Mouse (Mus musculus) gastrocnemius, adult 2 months (tissue): ENCODE results near the gene Carhsp1. TPM values are rescaled to one million over a fixed set of nuclear protein-coding genes. Genes with fewer than 3 reads are reported as not detected.

Experiments used
- DNase-seq: peaks from one replicate; pipeline ENCODE4 v3.0.0; 2022
- H3K27ac ChIP-seq: fragments of 200-600 bp; 2 replicates; pipeline ENCODE4 v1.8.1; 2022; ENCODE audit warnings: mild to moderate bottlenecking
- H3K4me3 ChIP-seq: fragments of 200-600 bp; 2 replicates; pipeline ENCODE4 v1.8.1; 2022; ENCODE audit warnings: mild to moderate bottlenecking, moderate library complexity
- CTCF ChIP-seq: fragments of 200-600 bp; IDR thresholded peaks from 2 replicates; pipeline ENCODE4 v1.8.1; 2022; ENCODE audit warnings: antibody characterized with exemption, mild to moderate bottlenecking, moderate library complexity
- intact Hi-C: fragments of 180-260 bp; cut with DNase I; formaldehyde crosslinking; loops from one replicate; pipeline ENCODE4 v1.15.1; 2025
- total RNA-seq, 2 experiments: library from RNA; stranded (reverse); gene quantifications; 2 replicates each; pipeline ENCODE4 v1.2.3; 2021

Carhsp1 gene
- total RNA-seq, 2 experiments from 2014 or later, result 5.8 to 8.7 TPM

DNA sequence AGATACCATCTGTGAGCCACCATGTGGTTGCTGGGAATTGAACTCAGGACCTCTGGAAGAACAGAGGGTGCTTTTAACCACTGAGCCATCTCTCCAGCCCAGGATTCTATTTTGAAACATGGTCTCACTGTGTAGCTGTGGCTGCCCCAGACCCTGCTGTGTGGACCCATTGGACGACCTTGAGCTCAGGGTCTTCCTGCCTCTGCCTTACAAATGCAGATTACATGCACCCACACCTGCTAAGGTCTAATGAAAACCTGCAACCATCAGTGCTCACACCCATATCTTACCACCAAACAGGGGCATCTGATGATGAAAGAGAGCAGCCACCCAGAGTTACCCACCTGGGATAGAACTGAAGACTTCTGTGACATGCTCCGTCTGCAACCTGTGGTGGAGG lies 15.7 kb downstream of the Carhsp1 start:
- no peak for DNase-seq
- no peak overlapping the region for H3K27ac ChIP-seq
- TF ChIP-seq CTCF, result no peak
- intact Hi-C loops, result no loop called here
- no peak overlapping the region for H3K4me3 ChIP-seq

- DNase-seq, result no peak
- Histone ChIP-seq H3K4me3 (no peak overlapping the region), H3K27ac (no peak overlapping the region)
- no peak for TF ChIP-seq CTCF
- intact Hi-C loops, result no loop called here
Measured at GRCm38 (mm10) chr16:8655599-8655998, 16.4 kb downstream of the Carhsp1 start.

DNA sequence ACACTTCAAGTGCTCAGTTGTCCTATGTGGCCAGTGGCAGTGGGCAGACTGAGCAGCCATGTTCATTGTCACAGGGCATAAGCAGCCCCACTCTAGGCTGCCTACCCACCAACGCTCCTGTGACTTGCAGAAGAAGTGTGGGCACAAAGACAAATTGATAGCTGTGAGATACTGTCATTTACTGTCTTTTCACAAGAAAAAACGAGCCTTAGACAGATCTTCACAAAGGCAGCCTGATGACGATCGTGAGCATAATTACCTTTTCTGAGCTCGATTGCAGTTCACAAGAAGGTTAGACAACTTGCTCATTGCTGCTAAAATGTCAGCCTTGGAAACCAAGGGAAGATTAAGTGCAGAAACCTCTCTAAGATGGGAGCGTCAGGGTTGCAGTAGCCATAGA lies 16.8 kb downstream of the Carhsp1 start:
- DNase-seq, result no peak
- no peak for TF ChIP-seq CTCF
- intact Hi-C loops, result no loop called here
- H3K4me3 ChIP-seq, result no peak overlapping the region
- H3K27ac ChIP-seq, result no peak overlapping the region

DNA sequence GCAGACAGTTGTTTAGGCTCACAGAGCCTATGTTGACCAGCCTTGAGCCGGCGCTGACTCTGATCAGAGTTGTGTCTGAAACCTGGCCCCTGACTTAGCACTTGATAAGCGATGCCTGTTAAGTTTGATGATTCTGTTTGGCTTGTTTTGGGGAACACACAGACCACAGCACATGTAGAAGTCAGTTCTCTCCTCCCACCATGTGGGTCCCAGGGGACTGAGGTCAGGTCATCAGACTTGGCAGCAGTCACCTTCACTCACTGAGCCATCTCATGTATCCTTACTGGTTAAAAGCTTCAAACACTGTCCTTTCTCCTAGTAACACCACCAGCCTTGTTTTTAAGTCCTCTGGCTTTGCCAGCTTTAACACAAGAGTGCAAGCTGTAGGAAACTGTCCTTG lies 21.9 kb downstream of the Carhsp1 start:
- no peak overlapping the region for H3K27ac ChIP-seq
- intact Hi-C loops, result no loop called here
- no peak for TF ChIP-seq CTCF
- H3K4me3 ChIP-seq, result no peak overlapping the region
- no peak for DNase-seq

DNA sequence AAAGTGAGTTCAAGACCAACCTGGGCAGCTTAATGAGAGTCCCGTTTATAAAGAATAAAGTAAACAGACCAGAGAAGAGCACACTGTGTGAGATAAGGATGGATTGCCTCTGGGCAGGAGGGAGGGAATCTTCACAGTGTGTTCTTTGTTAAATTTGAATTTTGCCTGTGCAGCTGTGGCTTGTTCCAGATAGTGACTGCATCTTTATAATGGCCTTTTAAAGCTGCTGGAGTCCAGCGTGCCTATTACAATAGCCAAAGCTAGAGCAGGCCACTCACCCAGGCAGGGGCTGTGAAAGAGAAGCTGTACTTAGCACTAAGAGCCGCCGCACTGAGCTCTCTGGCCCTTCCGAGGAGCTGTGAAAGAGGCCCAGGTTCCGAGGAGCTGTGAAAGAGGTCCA lies 26.4 kb downstream of the Carhsp1 start:
- no peak overlapping the region for H3K27ac ChIP-seq
- intact Hi-C loops, result loop anchor here (10.0 kb wide), 1 partner anchor 231 kb away; no protein-coding TSS in a partner anchor
- TF ChIP-seq CTCF, result no peak
- H3K4me3 ChIP-seq, result no peak overlapping the region
- DNase-seq, result no peak

- TF ChIP-seq CTCF, result peak; percentile 93
- H3K4me3 ChIP-seq, result no peak overlapping the region
- DNase-seq, result peak; percentile 63
- H3K27ac ChIP-seq, result peak overlapping the region; percentile 28; the same call in 1 of the 2 replicates
- intact Hi-C loops, result loop anchor here (2.0 to 10.0 kb wide), 2 partner anchors 31 to 229 kb away; no protein-coding TSS in a partner anchor
Measured at GRCm38 (mm10) chr16:8643855-8644254, 28.1 kb downstream of the Carhsp1 start.

- intact Hi-C loops, result loop anchor here (10.0 kb wide), 1 partner anchor 225 kb away; no protein-coding TSS in a partner anchor
- no peak for TF ChIP-seq CTCF
- no peak for DNase-seq
- no peak overlapping the region for H3K27ac ChIP-seq
- H3K4me3 ChIP-seq, result no peak overlapping the region
Measured at GRCm38 (mm10) chr16:8639466-8640191, 32.3 kb downstream of the Carhsp1 start.

GRCm38 (mm10) chr16:8638131-8638530 lies 33.8 kb downstream of the Carhsp1 start:
- no peak for DNase-seq
- no peak for TF ChIP-seq CTCF

DNA sequence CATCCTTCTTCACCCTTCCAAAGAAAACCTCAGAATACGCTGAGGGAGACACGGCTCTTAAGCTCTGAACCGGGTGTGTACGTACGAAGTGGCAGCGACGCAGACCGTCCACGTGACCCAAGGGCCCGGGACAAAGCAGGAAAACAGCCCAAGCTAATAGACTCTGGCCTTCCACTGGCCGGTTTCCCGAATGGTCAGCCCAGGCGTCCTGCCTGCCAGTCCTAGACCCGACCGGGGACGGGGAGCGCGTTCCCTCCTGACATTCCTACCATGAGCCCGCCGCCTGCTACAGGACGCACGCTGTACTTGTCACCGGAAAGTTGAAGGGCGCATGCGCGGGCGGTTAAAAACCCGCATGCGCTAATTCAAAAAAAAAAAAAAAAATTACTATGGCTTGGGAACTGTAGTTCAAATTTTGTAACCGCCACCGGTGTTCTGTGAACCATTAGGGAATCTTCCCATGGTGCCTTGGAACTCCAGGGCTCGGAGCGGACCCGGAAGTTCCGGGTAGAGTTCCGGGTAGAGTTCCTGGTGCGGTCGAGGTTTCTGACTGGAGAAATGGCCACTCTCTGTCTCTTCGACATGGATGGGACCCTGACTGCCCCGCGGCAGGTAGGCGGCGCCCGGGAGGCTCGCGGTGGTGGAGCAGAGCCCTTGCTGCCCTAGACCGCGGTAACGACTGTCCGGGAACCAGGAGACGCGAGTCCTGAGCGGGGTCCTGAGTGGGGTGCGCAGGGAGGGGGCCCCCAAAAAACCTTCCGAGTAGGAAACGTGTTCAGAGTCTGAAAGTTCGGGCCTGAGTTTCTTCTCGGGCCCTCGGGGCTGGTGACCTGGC lies 34.5 kb downstream of the Carhsp1 start, which contains the start of the genes Pmm2 and Tmem186:
Gene Pmm2 (plus strand): TSS at position 458 of the 835 bp plus-strand sequence.
Gene Tmem186 (minus strand): TSS at position 496 of the 835 bp plus-strand sequence.
- no peak; the same call in 1 of the 2 replicates for TF ChIP-seq CTCF
- H3K27ac ChIP-seq, result peak within 1 kb of the TSS; percentile 91
- H3K4me3 ChIP-seq, result peak within 1 kb of the TSS; percentile 79
- intact Hi-C loops, result no loop called here
- DNase-seq, result peak; percentile 89

More at GRCm38 (mm10) chr16:8638131-8638530, 33.8 kb downstream of the Carhsp1 start:
- intact Hi-C loops, result no loop called here
- Histone ChIP-seq H3K27ac (peak overlapping the region; percentile 91), H3K4me3 (peak overlapping the region; percentile 79)

- intact Hi-C loops, result no loop called here
- peak overlapping the region; percentile 91 for H3K27ac ChIP-seq
- H3K4me3 ChIP-seq, result peak overlapping the region; percentile 79
- no peak for TF ChIP-seq CTCF
- DNase-seq, result no peak
Measured at GRCm38 (mm10) chr16:8636867-8637216, 35.1 kb downstream of the Carhsp1 start.

DNA sequence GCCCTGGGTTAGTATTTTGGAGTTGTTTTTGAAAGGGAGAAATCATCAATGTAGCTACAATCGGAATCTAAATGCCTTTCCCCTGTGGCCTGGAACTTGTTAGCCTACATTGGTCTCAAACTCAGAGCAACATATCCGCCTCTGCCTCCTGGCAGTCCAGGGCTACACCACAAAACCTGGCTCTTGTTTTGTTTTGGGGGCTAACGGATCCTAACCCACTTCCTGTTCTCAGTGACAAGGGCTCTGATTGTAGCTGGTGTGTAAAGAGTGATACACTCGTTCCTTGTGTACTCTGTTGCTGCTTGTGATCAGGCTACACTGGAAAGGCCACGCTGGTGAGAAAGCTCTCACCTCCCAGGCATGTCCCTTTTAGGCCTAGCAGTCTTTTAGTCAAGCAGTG lies 40.5 kb downstream of the Carhsp1 start:
- no peak overlapping the region for H3K4me3 ChIP-seq
- no peak for DNase-seq
- TF ChIP-seq CTCF, result no peak
- intact Hi-C loops, result no loop called here
- H3K27ac ChIP-seq, result no peak overlapping the region

GRCm38 (mm10) chr16:8630419-8630818 lies 41.5 kb downstream of the Carhsp1 start:
- DNase-seq, result no peak
- intact Hi-C loops, result no loop called here
- TF ChIP-seq CTCF, result no peak
- no peak overlapping the region for H3K27ac ChIP-seq
- no peak overlapping the region for H3K4me3 ChIP-seq
